Mouse (Mus musculus): Measurements from ENCODE around the gene Msh2.

Msh2 gene

DNA sequence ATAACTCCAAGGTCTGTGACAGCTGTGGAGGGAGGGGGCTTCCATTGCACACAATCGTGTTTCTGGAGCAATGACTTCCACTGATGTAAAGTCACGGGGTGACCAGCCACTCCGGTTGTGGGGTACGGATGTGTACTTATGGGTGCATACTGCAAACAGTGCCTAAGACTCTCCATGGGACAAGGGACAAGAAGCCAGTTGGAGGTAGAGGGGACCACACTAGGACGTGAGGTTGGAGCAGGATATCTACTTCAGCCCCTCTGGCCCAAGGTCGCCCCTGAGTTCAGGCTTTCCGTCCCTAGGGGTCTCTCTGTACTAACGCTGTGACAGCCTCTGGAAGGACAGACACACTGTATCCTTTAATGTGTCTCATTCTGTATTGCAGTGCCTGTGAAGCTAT lies 62.3 kb downstream of the Msh2 start:
- TF ChIP-seq NANOG (IDR thresholded peaks at IDR 0.05; ENCODE audit: borderline replicate concordance, low read length) (no peak), POU5F1 (IDR thresholded peaks at IDR 0.05; ENCODE audit: borderline replicate concordance, low read length) (no peak), CTCF (conservative IDR thresholded peaks at IDR 0.05; ENCODE audit: low read length) (no peak)
- Histone ChIP-seq H3K4me1 (replicated peaks; ENCODE audit: low read depth, low read length) (no peaks in the 10 kb centered on the region; the same call in 1 of the 2 replicates), H3K36me3 (ENCODE audit: insufficient read depth, low read length) (no peaks in the 10 kb centered on the region), H3K4me3 (replicated peaks; ENCODE audit: low read length) (no peak overlapping the region), H3K27me3 (ENCODE audit: insufficient read depth, low read length) (no peaks in the 10 kb centered on the region), H3K9me3 (ENCODE audit: low read length) (no peaks in the 10 kb centered on the region; the same call in 1 of the 2 replicates)

DNA sequence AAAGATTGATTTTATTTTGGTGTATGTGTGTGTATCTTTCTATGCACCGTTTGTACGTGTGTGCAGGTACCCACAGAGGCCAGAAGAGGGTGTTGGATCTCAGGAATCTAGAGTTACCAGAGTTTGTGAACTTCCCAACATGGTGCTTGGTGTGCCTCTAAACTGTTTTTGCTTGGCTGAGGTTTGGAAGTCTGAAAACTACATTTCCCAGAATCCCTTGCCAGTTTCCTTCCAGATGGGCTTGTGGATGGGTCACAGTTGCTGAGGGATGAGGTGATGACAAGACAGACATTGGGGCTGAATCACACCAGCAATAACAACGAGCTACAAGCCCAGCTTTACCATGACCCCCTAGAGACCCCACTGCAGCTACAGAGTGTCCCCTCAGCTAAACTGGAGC lies 65.0 kb downstream of the Msh2 start:
- H3K9me3 ChIP-seq (ENCODE audit: low read length): no peaks in the 10 kb centered on the region
- no peak overlapping the region for H3K4me3 ChIP-seq (replicated peaks; ENCODE audit: low read length)
- peaks cover 4% of the 10 kb centered on the region for H3K27me3 ChIP-seq (ENCODE audit: insufficient read depth, low read length)
- peaks cover 11% of the 10 kb centered on the region; the same call in 1 of the 2 replicates for H3K4me1 ChIP-seq (replicated peaks; ENCODE audit: low read depth, low read length)
- H3K36me3 ChIP-seq (ENCODE audit: insufficient read depth, low read length): no peaks in the 10 kb centered on the region
- no peak for TF ChIP-seq CTCF (conservative IDR thresholded peaks at IDR 0.05; ENCODE audit: low read length)
- TF ChIP-seq POU5F1 (IDR thresholded peaks at IDR 0.05; ENCODE audit: borderline replicate concordance, low read length): no peak
- TF ChIP-seq NANOG (IDR thresholded peaks at IDR 0.05; ENCODE audit: borderline replicate concordance, low read length): no peak

DNA sequence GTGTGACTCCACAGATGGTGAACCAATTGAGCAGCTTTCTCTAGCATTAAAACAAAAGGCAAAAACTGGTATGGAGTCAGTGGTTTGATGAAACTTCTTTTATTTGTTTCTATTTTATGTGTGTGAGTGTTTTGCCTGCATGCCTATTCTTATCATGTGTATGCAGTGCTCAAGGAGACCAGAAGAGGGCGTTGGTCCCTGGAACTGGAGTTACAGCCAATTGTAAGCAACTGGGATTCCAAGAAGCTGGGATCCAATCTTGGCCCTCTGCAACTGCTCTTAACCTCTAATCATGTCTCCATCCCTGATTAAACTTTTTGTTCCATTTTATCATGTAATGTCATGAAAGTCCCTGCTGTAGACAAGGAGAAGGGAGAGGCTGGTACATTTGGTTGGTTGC lies 67.7 kb downstream of the Msh2 start:
- Histone ChIP-seq H3K27me3 (ENCODE audit: insufficient read depth, low read length) (peaks cover 30% of the 10 kb centered on the region), H3K36me3 (ENCODE audit: insufficient read depth, low read length) (no peaks in the 10 kb centered on the region), H3K4me3 (replicated peaks; ENCODE audit: low read length) (no peak overlapping the region), H3K4me1 (replicated peaks; ENCODE audit: low read depth, low read length) (peaks cover 12% of the 10 kb centered on the region; the same call in 1 of the 2 replicates), H3K9me3 (ENCODE audit: low read length) (no peaks in the 10 kb centered on the region)
- peak; percentile 55 for TF ChIP-seq CTCF (conservative IDR thresholded peaks at IDR 0.05; ENCODE audit: low read length)
- TF ChIP-seq NANOG (IDR thresholded peaks at IDR 0.05; ENCODE audit: borderline replicate concordance, low read length): no peak

GRCm38 (mm10) chr17:87744985-87745925 lies 73.1 kb downstream of the Msh2 start:
- peaks cover 24% of the 10 kb centered on the region for H3K4me1 ChIP-seq (replicated peaks; ENCODE audit: low read depth, low read length)
- H3K9me3 ChIP-seq (ENCODE audit: low read length): no peaks in the 10 kb centered on the region
- H3K27me3 ChIP-seq (ENCODE audit: insufficient read depth, low read length): peaks cover 68% of the 10 kb centered on the region
- TF ChIP-seq CTCF (conservative IDR thresholded peaks at IDR 0.05; ENCODE audit: low read length) (no peak), POU5F1 (IDR thresholded peaks at IDR 0.05; ENCODE audit: borderline replicate concordance, low read length) (no peak), NANOG (IDR thresholded peaks at IDR 0.05; ENCODE audit: borderline replicate concordance, low read length) (no peak)
- no peaks in the 10 kb centered on the region for H3K36me3 ChIP-seq (ENCODE audit: insufficient read depth, low read length)
- H3K4me3 ChIP-seq (replicated peaks; ENCODE audit: low read length): peak overlapping the region; percentile 74

- H3K27me3 ChIP-seq (ENCODE audit: insufficient read depth, low read length): peaks cover 68% of the 10 kb centered on the region
- H3K9me3 ChIP-seq (ENCODE audit: low read length): no peaks in the 10 kb centered on the region
- H3K4me3 ChIP-seq (replicated peaks; ENCODE audit: low read length): peak overlapping the region; percentile 74
- H3K36me3 ChIP-seq (ENCODE audit: insufficient read depth, low read length): no peaks in the 10 kb centered on the region
- H3K4me1 ChIP-seq (replicated peaks; ENCODE audit: low read depth, low read length): peaks cover 23% of the 10 kb centered on the region
- TF ChIP-seq POU5F1 (IDR thresholded peaks at IDR 0.05; ENCODE audit: borderline replicate concordance, low read length) (no peak), CTCF (conservative IDR thresholded peaks at IDR 0.05; ENCODE audit: low read length) (no peak), NANOG (IDR thresholded peaks at IDR 0.05; ENCODE audit: borderline replicate concordance, low read length) (no peak)
Observed at GRCm38 (mm10) chr17:87745926-87746888, 74.1 kb downstream of the Msh2 start.

DNA sequence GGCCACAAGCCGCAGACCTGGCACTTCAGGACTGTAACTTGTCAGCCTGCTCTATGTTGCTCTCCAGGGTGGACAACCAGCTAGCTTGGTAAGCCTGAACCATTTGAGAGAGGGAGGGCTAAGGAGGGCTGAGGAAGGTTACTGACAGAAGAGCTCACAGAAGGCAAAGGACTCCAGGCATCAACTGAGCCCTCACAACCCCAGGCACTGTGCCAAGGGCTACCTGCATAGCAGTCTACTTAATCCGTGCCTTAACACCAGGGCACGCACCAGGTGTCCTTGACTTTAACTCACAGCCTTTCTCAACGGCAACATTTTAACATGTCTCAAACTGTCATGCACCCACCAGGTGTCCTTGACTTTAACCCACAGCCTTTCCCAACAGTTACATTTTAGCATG lies 88.2 kb downstream of the Msh2 start:
- TF ChIP-seq CTCF (conservative IDR thresholded peaks at IDR 0.05; ENCODE audit: low read length) (no peak), POU5F1 (IDR thresholded peaks at IDR 0.05; ENCODE audit: borderline replicate concordance, low read length) (no peak), NANOG (IDR thresholded peaks at IDR 0.05; ENCODE audit: borderline replicate concordance, low read length) (no peak)
- no peaks in the 10 kb centered on the region; the same call in 1 of the 2 replicates for H3K27me3 ChIP-seq (ENCODE audit: insufficient read depth, low read length)
- H3K4me3 ChIP-seq (replicated peaks; ENCODE audit: low read length): no peak overlapping the region

DNA sequence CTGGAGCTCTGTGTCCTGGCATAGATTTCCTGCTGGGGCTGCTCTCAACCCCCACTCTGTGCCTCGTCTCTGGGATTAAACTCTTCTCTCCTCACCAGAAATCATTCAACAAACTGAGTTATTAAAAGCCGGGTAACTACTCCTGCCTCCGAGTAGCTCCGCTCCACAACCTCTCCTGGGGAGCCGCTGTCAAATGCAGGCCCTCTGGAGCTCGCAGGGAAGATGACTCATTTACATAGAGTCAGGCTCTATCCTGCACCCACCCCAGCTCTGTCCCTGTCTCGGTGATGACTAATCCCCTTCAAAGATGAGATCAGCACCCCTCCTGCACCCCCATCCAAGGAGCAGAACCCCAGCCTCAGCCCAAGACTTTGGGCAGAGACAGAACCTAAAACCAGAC lies 91.0 kb downstream of the Msh2 start:
- H3K36me3 ChIP-seq (ENCODE audit: insufficient read depth, low read length): no peaks in the 10 kb centered on the region
- H3K27me3 ChIP-seq (ENCODE audit: insufficient read depth, low read length): no peaks in the 10 kb centered on the region; the same call in 1 of the 2 replicates
- TF ChIP-seq NANOG (IDR thresholded peaks at IDR 0.05; ENCODE audit: borderline replicate concordance, low read length) (no peak), POU5F1 (IDR thresholded peaks at IDR 0.05; ENCODE audit: borderline replicate concordance, low read length) (no peak), CTCF (conservative IDR thresholded peaks at IDR 0.05; ENCODE audit: low read length) (no peak)
- no peaks in the 10 kb centered on the region for H3K4me1 ChIP-seq (replicated peaks; ENCODE audit: low read depth, low read length)
- H3K9me3 ChIP-seq (ENCODE audit: low read length): no peaks in the 10 kb centered on the region
- no peak overlapping the region for H3K4me3 ChIP-seq (replicated peaks; ENCODE audit: low read length)

More for the DNA sequence above, 88.2 kb downstream of the Msh2 start:
- peaks cover 13% of the 10 kb centered on the region for H3K4me1 ChIP-seq (replicated peaks; ENCODE audit: low read depth, low read length)
- no peaks in the 10 kb centered on the region for H3K36me3 ChIP-seq (ENCODE audit: insufficient read depth, low read length)
- no peaks in the 10 kb centered on the region for H3K9me3 ChIP-seq (ENCODE audit: low read length)

DNA sequence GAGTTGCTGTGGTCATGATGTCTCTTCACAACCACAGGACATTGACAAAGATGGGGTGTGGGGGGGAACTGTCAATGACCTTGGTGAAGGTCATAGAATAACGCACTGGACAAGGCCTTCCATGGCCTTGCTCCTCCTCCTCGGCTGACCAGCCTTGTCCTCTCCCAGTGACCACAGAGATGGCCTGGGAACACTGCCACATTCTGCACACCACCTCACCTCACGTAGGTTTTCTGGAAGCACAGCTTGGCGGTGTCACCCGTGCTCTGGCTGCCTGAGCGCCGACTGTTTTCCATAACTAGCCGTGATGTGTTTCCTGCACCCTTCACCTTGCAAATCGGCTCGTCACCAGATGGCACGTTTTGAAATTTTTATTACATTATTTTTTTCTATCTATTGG lies 92.9 kb downstream of the Msh2 start:
- Histone ChIP-seq H3K27me3 (ENCODE audit: insufficient read depth, low read length) (peaks cover 2% of the 10 kb centered on the region), H3K4me1 (replicated peaks; ENCODE audit: low read depth, low read length) (no peaks in the 10 kb centered on the region), H3K4me3 (replicated peaks; ENCODE audit: low read length) (no peak overlapping the region), H3K36me3 (ENCODE audit: insufficient read depth, low read length) (no peaks in the 10 kb centered on the region), H3K9me3 (ENCODE audit: low read length) (no peaks in the 10 kb centered on the region)
- TF ChIP-seq CTCF (conservative IDR thresholded peaks at IDR 0.05; ENCODE audit: low read length): no peak
- TF ChIP-seq POU5F1 (IDR thresholded peaks at IDR 0.05; ENCODE audit: borderline replicate concordance, low read length): no peak
- no peak for TF ChIP-seq NANOG (IDR thresholded peaks at IDR 0.05; ENCODE audit: borderline replicate concordance, low read length)

All from E14TG2a.4 (cell line).